In genomic region chr19:47579788-47580631, GRCm38 (mm10) we compare ENCODE assay signal across 8 mouse cellular contexts. TPM values are rescaled to one million over a fixed set of nuclear protein-coding genes. Genes with fewer than 3 reads are reported as not detected.
DNase-seq lines count a peak whose midpoint lies in the region; ATAC-seq and TF ChIP-seq lines count a peak whose summit lies in the region.

No protein-coding gene starts in this region.

- intact Hi-C loops in left cerebral cortex, adult 2 months (cut with DNase I): loop anchor here (2.0 kb wide), 2 partner anchors 43 to 73 kb away; partner anchors contain the start of gene Stn1
- intact Hi-C loops in left cerebral cortex, postnatal 25 days (cut with DNase I): loop anchor here (2.0 kb wide), 3 partner anchors 43 to 151 kb away; partner anchors contain the start of genes Sfr1 and Stn1

- H3K4me1 ChIP-seq in forebrain, embryonic 11.5 days (replicated peaks; ENCODE audit: control insufficient read depth, insufficient read depth, low read length): peaks cover 8% of the 10 kb centered on the region; the same call in 1 of the 2 replicates
- H3K4me1 ChIP-seq in hindbrain, embryonic 10.5 days (replicated peaks): peaks cover 25% of the 10 kb centered on the region
- H3K4me1 ChIP-seq in limb, embryonic 14.5 days (ENCODE audit: control insufficient read depth, insufficient read depth, low read length): peaks cover 14% of the 10 kb centered on the region
- peaks cover 28% of the 10 kb centered on the region for H3K4me1 ChIP-seq in midbrain, embryonic 15.5 days

- WGBS in forebrain, embryonic 11.5 days: under 1% methylated on average over 76 of the region's 96 CpGs
- WGBS in hindbrain, embryonic 10.5 days: under 1% methylated on average over 96 of the region's 96 CpGs
- WGBS in limb, embryonic 14.5 days: under 1% methylated on average over 81 of the region's 96 CpGs
- WGBS in midbrain, embryonic 15.5 days: under 1% methylated on average over 91 of the region's 96 CpGs

- no peak for TF ChIP-seq CTCF in left cerebral cortex, adult 2 months (IDR thresholded peaks at IDR 0.05)

- H3K9ac ChIP-seq in forebrain, embryonic 11.5 days (ENCODE audit: low read length): peak overlapping the region; percentile 91
- H3K9ac ChIP-seq in limb, embryonic 14.5 days (ENCODE audit: low read depth, low read length, severe bottlenecking): peak overlapping the region; percentile 93
- H3K9ac ChIP-seq in midbrain, embryonic 15.5 days: peak overlapping the region; percentile 82

- H3K4me2 ChIP-seq in forebrain, embryonic 11.5 days (ENCODE audit: low read depth, low read length, severe bottlenecking): peak overlapping the region; percentile 59
- H3K4me2 ChIP-seq in limb, embryonic 14.5 days (replicated peaks; ENCODE audit: low read depth, low read length, severe bottlenecking): peak overlapping the region; percentile 55
- H3K4me2 ChIP-seq in midbrain, embryonic 15.5 days: peak overlapping the region; percentile 86

- H3K4me3 ChIP-seq in left cerebral cortex, adult 2 months: peak overlapping the region; percentile 78
- peak overlapping the region; percentile 85 for H3K4me3 ChIP-seq in forebrain, embryonic 11.5 days (ENCODE audit: low read depth, low read length)
- peak overlapping the region; percentile 78 for H3K4me3 ChIP-seq in hindbrain, embryonic 10.5 days
- H3K4me3 ChIP-seq in limb, embryonic 14.5 days (replicated peaks; ENCODE audit: low read length): peak overlapping the region; percentile 76
- H3K4me3 ChIP-seq in midbrain, embryonic 15.5 days: peak overlapping the region; percentile 83

- H3K9me3 ChIP-seq in forebrain, embryonic 11.5 days (ENCODE audit: control insufficient read depth, low read length): no peaks in the 10 kb centered on the region
- H3K9me3 ChIP-seq in hindbrain, embryonic 10.5 days: no peaks in the 10 kb centered on the region
- H3K9me3 ChIP-seq in limb, embryonic 14.5 days (ENCODE audit: control insufficient read depth, low read length): no peaks in the 10 kb centered on the region
- H3K9me3 ChIP-seq in midbrain, embryonic 15.5 days: no peaks in the 10 kb centered on the region

- peak overlapping the region; percentile 63 for H3K27ac ChIP-seq in left cerebral cortex, adult 2 months
- H3K27ac ChIP-seq in forebrain, embryonic 11.5 days (ENCODE audit: low read depth, low read length): peak overlapping the region; percentile 79
- peak overlapping the region; percentile 97 for H3K27ac ChIP-seq in hindbrain, embryonic 10.5 days
- H3K27ac ChIP-seq in limb, embryonic 14.5 days (replicated peaks; ENCODE audit: low read depth, low read length): peak overlapping the region; percentile 93
- peak overlapping the region; percentile 94 for H3K27ac ChIP-seq in midbrain, embryonic 15.5 days

- H3K36me3 ChIP-seq in forebrain, embryonic 11.5 days (ENCODE audit: control insufficient read depth, insufficient read depth, low read length): no peaks in the 10 kb centered on the region
- H3K36me3 ChIP-seq in hindbrain, embryonic 10.5 days: no peaks in the 10 kb centered on the region
- no peaks in the 10 kb centered on the region for H3K36me3 ChIP-seq in limb, embryonic 14.5 days (ENCODE audit: control insufficient read depth, insufficient read depth, low read length)
- H3K36me3 ChIP-seq in midbrain, embryonic 15.5 days (replicated peaks): no peaks in the 10 kb centered on the region

- H3K27me3 ChIP-seq in forebrain, embryonic 11.5 days (ENCODE audit: control insufficient read depth, insufficient read depth, low read length): no peaks in the 10 kb centered on the region
- H3K27me3 ChIP-seq in hindbrain, embryonic 10.5 days (ENCODE audit: insufficient read depth, poor library complexity, severe bottlenecking): peaks cover 3% of the 10 kb centered on the region; the same call in 1 of the 2 replicates
- H3K27me3 ChIP-seq in limb, embryonic 14.5 days (ENCODE audit: control insufficient read depth, insufficient read depth, low read length): no peaks in the 10 kb centered on the region
- no peaks in the 10 kb centered on the region for H3K27me3 ChIP-seq in midbrain, embryonic 15.5 days (replicated peaks)

- no peak for DNase-seq in left cerebral cortex, adult 2 months (ENCODE audit: extremely low spot score in 1 of 2, low spot score in 2 of 2)
- DNase-seq in left cerebral cortex, postnatal 25 days (ENCODE audit: low spot score in 2 of 2): no peak
- peak; percentile 4 for DNase-seq in brain, embryonic 18.5 days (ENCODE audit: low read depth, low spot score)
- DNase-seq in forebrain, embryonic 11.5 days (ENCODE audit: low spot score): peak; percentile 63
- peak; percentile 52 for DNase-seq in hindbrain, embryonic 10.5 days (ENCODE audit: low spot score)
- DNase-seq in limb, embryonic 14.5 days (ENCODE audit: low spot score): peak; percentile 8
- DNase-seq in testis, postnatal 10 days (ENCODE audit: low spot score): peak; percentile 55

- TF ChIP-seq POLR2A in limb, embryonic 14.5 days (IDR thresholded peaks at IDR 0.05; ENCODE audit: borderline replicate concordance, extremely low read depth, insufficient read depth, insufficient read length): no peak

- peak; percentile 70 for ATAC-seq in forebrain, embryonic 11.5 days (replicated peaks; ENCODE audit: low FRiP score)
- ATAC-seq in limb, embryonic 14.5 days (ENCODE audit: low FRiP score, low read depth): peak; percentile 56
- peak; percentile 81 for ATAC-seq in midbrain, embryonic 15.5 days (replicated peaks)

RNA-seq across cellular contexts. Expression of gene Slk, which starts 0.5 kb away (rescaled TPM):
- 10 to 100 TPM; 51.3 to 55.7 TPM for total RNA-seq in left cerebral cortex, adult 2 months (2021)
- total RNA-seq in left cerebral cortex, postnatal 25 days (2021): 10 to 100 TPM; 57.1 to 57.6 TPM
- polyA plus RNA-seq in forebrain, embryonic 11.5 days (2014; fragmentation: Nextera tagmentation; extraction: Ambion mirVana): 13.8 and 14.1 TPM in 2 replicates
- 5.1 and 7.8 TPM in 2 replicates for polyA plus RNA-seq in hindbrain, embryonic 10.5 days (2016; fragmentation: Nextera tagmentation; extraction: Ambion mirVana)
- polyA plus RNA-seq in limb, embryonic 14.5 days (2012; rRNA removed): 27.6 and 40.0 TPM in 2 replicates
- polyA plus RNA-seq in limb, embryonic 14.5 days (2014; fragmentation: Nextera tagmentation; extraction: Ambion mirVana): 19.2 and 22.0 TPM in 2 replicates
- 6.1 and 6.2 TPM in 2 replicates for polyA plus RNA-seq in midbrain, embryonic 15.5 days (2015; fragmentation: Nextera tagmentation; extraction: Ambion mirVana)

RNA-seq across cellular contexts. Expression of gene Stn1, which starts 42.7 kb away (rescaled TPM):
- 10 to 100 TPM; 23.0 to 27.5 TPM for total RNA-seq in left cerebral cortex, adult 2 months (2021)
- total RNA-seq in left cerebral cortex, postnatal 25 days (2021): 10 to 100 TPM; 29.4 to 31.9 TPM
- 54.0 and 54.9 TPM in 2 replicates for polyA plus RNA-seq in forebrain, embryonic 11.5 days (2014; fragmentation: Nextera tagmentation; extraction: Ambion mirVana)
- polyA plus RNA-seq in hindbrain, embryonic 10.5 days (2016; fragmentation: Nextera tagmentation; extraction: Ambion mirVana): 60.9 and 63.5 TPM in 2 replicates
- 37.6 and 39.1 TPM in 2 replicates for polyA plus RNA-seq in limb, embryonic 14.5 days (2012; rRNA removed)
- polyA plus RNA-seq in limb, embryonic 14.5 days (2014; fragmentation: Nextera tagmentation; extraction: Ambion mirVana): 53.6 and 56.3 TPM in 2 replicates
- polyA plus RNA-seq in midbrain, embryonic 15.5 days (2015; fragmentation: Nextera tagmentation; extraction: Ambion mirVana): 28.3 and 30.8 TPM in 2 replicates

Comparison
In these comparisons a context has a peak if more than half of its experiments do, and no peak if none do; other contexts are left out.
1. DNase-seq: peak in brain, embryonic 18.5 days (single experiment), forebrain, embryonic 11.5 days (single experiment), hindbrain, embryonic 10.5 days (single experiment), limb, embryonic 14.5 days (single experiment) and testis, postnatal 10 days (single experiment); none in left cerebral cortex, adult 2 months (0 of 2) and left cerebral cortex, postnatal 25 days (0 of 2).
2. Peak in every context shown above with its lines, with median percentiles within 50 percentile points of each other: H3K27ac ChIP-seq, H3K4me3 ChIP-seq, ATAC-seq, H3K4me2 ChIP-seq and H3K9ac ChIP-seq.